Mouse (Mus musculus) kidney, postnatal 14 days (tissue): ENCODE data around the gene Slc26a6.

Experiments
- DNase-seq: peaks from one replicate; pipeline ENCODE4 v3.0.0; 2022; ENCODE audit warnings: mixed read lengths

The Slc26a6 gene

DNA sequence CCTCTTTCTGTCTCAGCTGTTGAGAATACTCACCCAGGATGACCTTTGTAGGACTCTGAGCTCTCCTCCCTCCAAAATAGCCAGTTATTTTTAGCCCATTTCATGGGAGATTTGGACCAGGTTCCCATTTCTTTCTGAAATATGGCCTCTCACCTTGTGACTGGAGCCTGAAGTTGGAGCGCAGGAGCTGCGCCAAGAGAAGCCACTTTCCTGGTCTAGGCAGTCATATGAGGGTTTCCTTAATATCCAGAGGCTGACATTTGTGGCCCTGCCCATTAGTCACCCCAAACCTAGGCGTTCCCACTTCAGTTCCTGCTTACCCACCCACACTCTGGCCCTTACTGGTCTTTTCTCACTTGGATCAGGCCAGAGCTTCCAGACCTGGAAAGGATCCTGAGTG lies at the start of gene Slc26a6:
Slc26a6 (plus strand) TSS at position 308 of the 400 bp plus-strand sequence.
- DNase-seq = no peak

DNA sequence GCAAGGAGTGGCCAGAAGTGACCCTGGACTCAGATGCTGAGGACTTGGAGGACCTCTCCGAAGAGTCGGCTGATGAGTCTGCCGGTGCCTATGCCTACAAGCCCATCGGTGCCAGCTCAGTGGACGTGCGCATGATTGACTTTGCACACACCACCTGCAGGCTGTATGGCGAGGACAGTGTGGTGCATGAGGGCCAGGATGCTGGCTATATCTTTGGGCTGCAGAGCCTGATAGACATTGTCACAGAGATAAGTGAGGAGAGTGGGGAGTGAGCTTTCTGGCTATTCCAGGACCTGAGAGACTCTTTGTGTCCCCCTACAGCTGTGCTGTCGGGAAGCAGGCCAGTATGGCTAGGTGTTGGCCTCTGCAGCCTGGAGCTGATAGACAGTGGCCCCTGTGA lies 47.3 kb upstream of the Slc26a6 start:
- DNase-seq = no peak

- DNase-seq = no peak
Observed at GRCm38 (mm10) chr9:108806379-108806778, 46.7 kb upstream of the Slc26a6 start.

GRCm38 (mm10) chr9:108806831-108807230 lies 46.3 kb upstream of the Slc26a6 start:
- no peak for DNase-seq

- DNase-seq = no peak
Observed at GRCm38 (mm10) chr9:108807674-108808073, 45.4 kb upstream of the Slc26a6 start.

DNA sequence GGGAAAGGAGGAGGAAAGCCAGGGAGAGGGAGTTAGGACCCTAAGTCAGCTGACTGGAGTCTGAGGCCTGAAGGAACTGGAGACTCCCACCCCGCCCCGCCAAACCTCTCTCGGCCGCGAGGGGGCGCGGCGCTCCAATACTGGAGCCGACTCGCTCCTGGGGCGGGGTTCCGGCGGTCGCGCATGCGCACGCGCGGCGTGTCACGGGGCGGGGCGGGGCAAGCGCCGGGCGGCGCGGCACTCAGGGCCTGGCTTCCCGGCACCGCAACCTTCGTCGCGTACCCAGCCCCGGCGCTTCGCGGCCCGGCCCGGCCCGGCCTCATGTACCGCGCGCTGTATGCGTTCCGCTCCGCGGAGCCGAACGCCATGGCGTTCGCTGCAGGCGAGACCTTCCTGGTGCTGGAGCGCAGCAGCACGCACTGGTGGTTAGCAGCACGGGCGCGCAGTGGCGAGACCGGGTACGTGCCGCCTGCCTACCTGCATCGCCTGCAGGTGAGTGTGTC lies 44.9 kb upstream of the Slc26a6 start, which contains the start of gene Nckipsd:
Nckipsd (plus strand) TSS at position 206 of the 503 bp plus-strand sequence.
- peak; percentile 96 for DNase-seq

DNA sequence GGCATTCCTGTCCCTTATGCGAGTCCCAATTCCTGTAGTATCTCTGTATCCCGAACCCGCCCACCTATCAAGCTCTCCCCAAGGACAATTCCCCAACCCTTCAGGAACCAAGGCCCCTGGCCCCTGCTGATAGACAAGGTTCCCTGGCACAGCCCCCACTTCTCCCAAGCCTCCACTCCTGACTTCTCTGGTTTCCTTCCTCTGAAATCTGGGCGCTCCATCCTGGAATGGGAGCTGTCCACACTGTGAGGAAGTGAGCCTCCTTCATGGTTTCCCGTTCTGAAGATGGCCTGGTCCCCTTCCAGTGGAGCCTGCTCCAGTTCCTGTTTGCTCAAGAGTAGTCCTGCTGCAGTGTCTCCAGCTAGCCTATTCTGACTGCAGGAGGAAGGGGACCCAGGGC lies 43.9 kb upstream of the Slc26a6 start:
- peak; percentile 65 for DNase-seq

DNA sequence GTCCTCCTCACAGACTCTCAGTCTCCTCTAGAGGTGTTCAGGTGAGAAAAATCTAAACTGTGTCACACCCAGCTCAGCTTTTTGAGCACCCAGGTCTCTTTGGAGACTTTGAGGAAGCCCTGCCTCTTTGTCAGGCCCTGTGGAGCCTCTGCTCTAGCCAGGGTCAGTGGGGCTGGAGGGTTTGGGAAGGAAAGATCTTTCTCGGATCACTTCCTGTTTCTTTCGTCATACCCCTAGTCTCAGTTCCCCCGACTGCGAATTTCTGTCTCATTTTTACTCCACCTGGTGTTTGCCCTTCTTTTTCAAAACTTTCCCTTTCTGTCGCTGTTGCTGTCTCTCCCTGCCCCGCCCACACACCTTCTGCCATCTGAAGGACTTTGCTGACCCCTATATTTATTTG lies 43.4 kb upstream of the Slc26a6 start:
- no peak for DNase-seq

GRCm38 (mm10) chr9:108810516-108810915 lies 42.6 kb upstream of the Slc26a6 start:
- no peak for DNase-seq

GRCm38 (mm10) chr9:108815557-108815956 lies 37.5 kb upstream of the Slc26a6 start:
- DNase-seq = no peak

DNA sequence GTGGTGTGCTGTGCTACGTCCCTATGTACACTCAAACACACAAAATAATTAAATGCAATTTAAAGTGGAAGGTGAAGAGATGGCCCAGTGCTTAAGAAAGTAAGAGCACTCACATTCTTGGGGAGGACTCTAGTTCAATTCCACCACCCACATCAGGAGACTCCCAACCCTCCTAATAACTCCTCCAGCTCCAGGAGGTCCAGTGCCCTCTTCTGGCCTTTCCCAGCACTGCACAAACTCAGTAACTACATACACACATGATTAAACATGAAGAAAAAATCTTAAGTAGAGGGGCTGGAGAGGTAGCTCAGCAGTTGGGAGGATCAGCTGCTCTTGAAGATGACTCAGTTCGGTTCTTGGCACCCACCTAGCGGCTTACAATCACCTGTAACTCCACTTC lies 33.6 kb upstream of the Slc26a6 start:
- DNase-seq = peak; percentile 64

GRCm38 (mm10) chr9:108820077-108820476 lies 33.0 kb upstream of the Slc26a6 start:
- DNase-seq = no peak

GRCm38 (mm10) chr9:108824144-108824685 lies 28.9 kb upstream of the Slc26a6 start:
- DNase-seq = no peak

DNA sequence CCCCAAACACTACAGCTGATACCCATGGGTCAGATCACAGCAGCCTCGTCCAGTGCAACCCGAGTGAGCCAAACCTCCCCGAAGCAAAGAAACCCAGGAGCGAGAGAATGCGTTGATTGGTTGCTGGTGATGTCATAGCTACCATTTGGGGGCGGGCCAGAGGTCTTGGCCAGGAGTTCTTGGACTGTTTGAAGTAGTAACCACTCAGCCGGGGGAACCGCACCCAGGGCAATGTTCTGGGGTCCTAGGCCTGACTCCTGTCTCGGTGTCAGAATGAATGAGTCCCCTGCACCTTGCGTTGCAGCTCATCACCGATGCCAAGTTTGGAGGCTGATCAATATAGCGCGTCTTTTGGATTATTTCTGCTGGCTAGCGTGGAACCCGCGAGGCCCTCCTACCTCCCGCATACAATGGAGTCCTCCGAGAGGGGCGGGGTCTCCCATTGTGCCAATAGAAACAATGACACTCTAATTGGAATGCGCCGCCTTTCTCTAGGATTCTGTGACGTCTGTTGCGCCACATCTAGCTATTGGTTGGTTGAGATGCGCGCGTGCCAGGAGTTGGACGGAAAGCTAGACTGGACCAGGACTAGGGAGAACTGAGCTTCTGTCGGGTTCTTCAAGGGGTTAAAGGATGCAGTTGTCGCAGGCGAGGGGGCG lies 28.2 kb upstream of the Slc26a6 start:
- DNase-seq = no peak

GRCm38 (mm10) chr9:108825820-108826699 lies 27.0 kb upstream of the Slc26a6 start, which contains the start of gene Celsr3:
Celsr3 (plus strand) TSS chr9:108826320.
- DNase-seq = peak; percentile 49

DNA sequence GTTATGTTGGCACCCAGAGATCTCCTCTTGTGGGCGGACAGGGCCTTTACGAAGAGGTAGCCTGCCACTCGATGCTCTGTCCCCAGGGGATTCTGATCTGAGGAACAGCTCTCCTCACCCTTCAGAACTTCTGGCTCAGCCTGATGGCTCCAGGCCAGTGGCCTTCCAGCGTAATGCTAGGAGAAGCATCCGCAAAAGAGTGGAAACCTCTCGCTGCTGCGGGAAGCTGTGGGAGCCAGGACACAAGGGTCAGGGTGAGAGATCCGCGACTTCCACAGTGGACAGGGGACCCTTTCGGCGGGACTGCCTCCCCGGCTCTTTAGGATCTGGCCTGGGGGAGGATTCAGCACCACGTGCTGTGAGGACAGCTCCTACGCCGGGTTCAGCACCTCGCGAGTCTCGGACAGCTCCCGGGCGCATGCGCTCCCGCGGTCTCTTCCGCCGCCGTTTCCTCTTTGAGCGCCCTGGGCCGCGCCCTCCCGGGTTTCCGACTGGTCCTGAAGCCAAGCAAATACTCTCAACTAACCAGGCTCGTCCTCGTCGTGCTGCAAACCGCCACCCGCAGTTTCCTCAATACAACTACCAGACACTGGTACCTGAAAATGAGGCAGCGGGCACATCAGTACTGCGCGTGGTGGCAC lies 26.3 kb upstream of the Slc26a6 start:
- peak; percentile 85 for DNase-seq

GRCm38 (mm10) chr9:108827454-108827853 lies 25.6 kb upstream of the Slc26a6 start:
- no peak for DNase-seq

- no peak for DNase-seq
Observed at GRCm38 (mm10) chr9:108827906-108828305, 25.2 kb upstream of the Slc26a6 start.

- no peak for DNase-seq
Observed at GRCm38 (mm10) chr9:108831637-108832036, 21.4 kb upstream of the Slc26a6 start.

DNA sequence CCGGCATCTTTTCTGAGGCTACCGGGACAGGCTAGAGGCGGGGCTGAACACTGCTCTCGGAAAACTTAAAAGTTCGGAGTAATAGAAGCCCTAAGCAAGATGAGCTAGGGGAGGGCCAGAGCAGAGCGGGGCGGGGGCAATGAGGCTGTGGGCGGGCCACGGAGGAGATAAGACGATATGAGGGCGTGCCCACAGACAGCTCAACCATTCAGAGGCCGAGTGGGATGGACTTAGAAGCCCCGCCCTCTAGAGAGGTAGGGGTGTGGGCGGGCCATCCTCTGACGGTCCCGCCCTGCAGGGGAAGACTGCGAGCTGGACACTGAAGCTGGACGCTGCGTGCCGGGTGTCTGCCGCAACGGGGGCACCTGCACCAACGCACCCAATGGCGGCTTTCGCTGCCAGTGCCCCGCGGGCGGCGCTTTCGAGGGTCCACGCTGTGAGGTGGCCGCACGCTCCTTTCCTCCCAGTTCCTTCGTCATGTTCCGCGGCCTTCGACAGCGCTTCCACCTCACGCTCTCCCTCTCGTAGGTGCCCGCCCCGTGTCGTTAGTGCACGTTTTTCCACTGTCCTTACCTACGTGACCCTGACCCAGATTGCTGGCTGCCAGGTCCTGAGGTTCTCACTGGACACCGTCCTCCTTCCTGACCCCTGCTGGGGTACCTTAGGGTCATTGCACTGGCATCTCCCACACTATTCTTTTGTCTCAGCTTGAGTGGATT lies 20.5 kb upstream of the Slc26a6 start:
- peak; percentile 95 for DNase-seq

DNA sequence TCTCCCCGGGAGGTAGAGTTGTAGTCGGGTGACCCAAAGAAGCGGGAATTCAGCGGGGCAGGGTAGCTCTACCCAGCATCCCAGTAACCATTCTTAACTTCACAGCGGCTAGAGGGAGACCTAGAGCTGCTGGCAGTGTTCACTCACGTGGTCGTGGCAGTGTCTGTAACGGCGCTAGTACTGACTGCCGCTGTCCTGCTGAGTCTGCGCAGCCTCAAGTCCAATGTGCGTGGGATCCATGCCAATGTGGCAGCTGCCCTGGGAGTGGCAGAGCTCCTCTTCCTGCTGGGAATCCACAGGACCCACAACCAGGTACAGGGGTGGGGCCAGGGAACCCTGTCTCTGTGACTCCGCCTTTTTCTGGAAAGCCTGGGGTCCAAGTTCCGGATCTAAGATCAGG lies 10.1 kb upstream of the Slc26a6 start:
- DNase-seq = peak; percentile 87

DNA sequence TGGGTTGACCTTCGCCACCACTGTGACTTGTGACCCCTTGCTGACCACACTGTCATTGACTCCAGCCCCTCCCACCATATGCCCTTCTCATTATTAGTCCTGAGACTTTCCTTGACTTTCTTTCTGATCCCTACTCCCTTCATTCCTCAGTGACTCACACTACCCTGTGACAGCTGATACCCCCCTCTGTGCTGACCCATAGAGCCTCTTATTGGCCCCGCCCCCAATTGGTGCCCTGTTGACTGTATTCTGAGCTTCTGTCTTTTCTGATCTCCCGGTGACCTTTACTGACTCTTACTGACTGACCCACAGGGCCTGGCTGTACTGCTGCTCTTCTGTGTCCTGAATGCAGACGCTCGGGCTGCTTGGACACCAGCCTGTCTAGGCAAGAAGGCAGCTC lies 7.7 kb upstream of the Slc26a6 start:
- DNase-seq = no peak
